Mouse (Mus musculus): ENCODE results near the gene Pou2f1. TPM values are rescaled to one million over a fixed set of nuclear protein-coding genes. Genes with fewer than 3 reads are reported as not detected.

Gene Pou2f1
- polyA plus RNA-seq, 1 experiment from 2014 or later = 28.0 TPM

GRCm38 (mm10) chr1:165818145-165818860 is 184.2 kb downstream of the Pou2f1 start:
- peak; percentile 44 for DNase-seq (ENCODE audit: low spot score)
- Histone ChIP-seq H3K4me1 (peaks cover 63% of the 10 kb centered on the region), H3K27me3 (ENCODE audit: low read depth, poor library complexity, severe bottlenecking) (peaks cover 62% of the 10 kb centered on the region), H3K36me3 (no peaks in the 10 kb centered on the region), H3K9me3 (replicated peaks) (no peaks in the 10 kb centered on the region), H3K27ac (replicated peaks) (peak overlapping the region; percentile 68), H3K4me3 (no peak overlapping the region)
- 32% methylated on average over 8 of the region's 8 CpGs for WGBS

DNA sequence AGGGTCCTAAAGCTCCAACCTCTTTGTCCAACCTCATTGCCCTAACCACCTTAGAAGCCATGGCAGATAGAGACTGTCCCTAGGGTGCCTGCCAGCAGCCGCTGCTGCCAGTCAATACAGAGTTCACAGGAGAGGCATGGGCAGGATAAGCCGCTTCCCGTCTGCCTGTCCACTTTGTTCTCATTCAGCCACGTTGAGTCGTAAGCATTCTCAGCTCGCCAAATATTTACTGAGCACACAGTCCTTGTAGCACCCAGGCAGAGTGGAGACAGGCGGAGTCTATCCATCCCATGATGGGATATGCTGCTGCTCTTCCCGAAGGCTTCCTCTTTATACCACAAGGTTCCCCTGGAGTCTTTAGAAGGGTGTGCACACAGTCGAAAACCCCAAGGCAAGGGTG is 185.2 kb downstream of the Pou2f1 start:
- Histone ChIP-seq H3K36me3 (no peaks in the 10 kb centered on the region), H3K27ac (replicated peaks) (peak overlapping the region; percentile 68), H3K9me3 (replicated peaks) (no peaks in the 10 kb centered on the region), H3K4me3 (no peak overlapping the region), H3K4me1 (peaks cover 74% of the 10 kb centered on the region), H3K27me3 (ENCODE audit: low read depth, poor library complexity, severe bottlenecking) (peaks cover 72% of the 10 kb centered on the region)
- 66% methylated on average over 9 of the region's 9 CpGs for WGBS
- no peak for DNase-seq (ENCODE audit: low spot score)

DNA sequence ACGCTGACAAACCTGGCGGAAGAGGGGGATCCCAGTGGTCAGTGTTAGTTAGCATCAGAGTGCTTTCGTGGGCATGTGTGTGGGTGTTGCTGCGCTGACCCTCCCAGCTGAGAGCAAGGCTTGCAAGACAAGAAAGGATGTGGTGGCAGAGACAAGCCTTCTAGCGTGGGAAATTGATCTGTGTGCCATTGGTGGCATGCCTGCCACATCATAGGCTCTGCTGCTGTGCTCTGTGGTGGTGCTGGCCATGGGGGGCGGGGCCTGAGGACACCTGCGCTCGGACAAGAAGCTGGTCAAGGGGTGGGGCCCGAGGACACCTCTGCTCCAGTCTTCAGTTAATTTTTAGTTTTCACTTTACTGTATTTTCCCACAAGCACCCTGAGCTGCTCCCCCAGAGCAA is 186.1 kb downstream of the Pou2f1 start:
- H3K9me3 ChIP-seq (replicated peaks) = no peaks in the 10 kb centered on the region
- DNase-seq (ENCODE audit: low spot score) = no peak
- no peak overlapping the region for H3K4me3 ChIP-seq
- peak overlapping the region; percentile 68 for H3K27ac ChIP-seq (replicated peaks)
- WGBS = 86% methylated on average over 9 of the region's 9 CpGs
- no peaks in the 10 kb centered on the region for H3K36me3 ChIP-seq
- H3K27me3 ChIP-seq (ENCODE audit: low read depth, poor library complexity, severe bottlenecking) = peaks cover 76% of the 10 kb centered on the region
- H3K4me1 ChIP-seq = peaks cover 80% of the 10 kb centered on the region

Other genes starting within 250 kb of the Pou2f1 start
- gene Creg1, start 238.9 kb downstream of the Pou2f1 start, polyA plus RNA-seq (2016; fragmentation: Nextera tagmentation; extraction: Ambion mirVana) = 31.7 and 36.1 TPM in 2 replicates
- 1.6 and 2.7 TPM in 2 replicates for gene Cd247, start 214.0 kb downstream of the Pou2f1 start, polyA plus RNA-seq (2016; fragmentation: Nextera tagmentation; extraction: Ambion mirVana)
- gene Dusp27, start 125.2 kb upstream of the Pou2f1 start, polyA plus RNA-seq (2016; fragmentation: Nextera tagmentation; extraction: Ambion mirVana) = 2.7 and 3.5 TPM in 2 replicates
- 0.31 and 0.55 TPM in 2 replicates for gene Gpa33, start 127.6 kb upstream of the Pou2f1 start, polyA plus RNA-seq (2016; fragmentation: Nextera tagmentation; extraction: Ambion mirVana)
- gene Mael, start 236.1 kb upstream of the Pou2f1 start, polyA plus RNA-seq (2016; fragmentation: Nextera tagmentation; extraction: Ambion mirVana) = 0.10 TPM in 1 of 2 replicates, not detected in the other